Mouse (Mus musculus) megakaryocyte-erythroid progenitor cell, adult 5-6 weeks (primary cell): ENCODE data around the gene Dip2c. TPM values are rescaled to one million over a fixed set of nuclear protein-coding genes. Genes with fewer than 3 reads are reported as not detected.
A peak's percentile ranks its signal among the peaks of the same experiment; 100 is the strongest.

Experiments used
- ATAC-seq: replicated peaks from 2 replicates; pipeline ENCODE4 v1.8.0; 2016; ENCODE audit warnings: mild to moderate bottlenecking, inconsistent platforms; ENCODE audit not compliant: severe bottlenecking, poor library complexity, low FRiP score, low TSS enrichment
- total RNA-seq, 2 experiments: library from RNA; stranded (forward) in 1 of 2; stranded (reverse) in 1 of 2; fragments of 200-1000, 215-1000 nt in 1 of 2; fragments of >200 nt in 1 of 2; fragmentation: Nextera tagmentation in 1 of 2; gene quantifications; 2 replicates each; pipeline ENCODE4 v1.2.3; 2014 to 2017

Dip2c gene
- 1.0 and 2.4 TPM in 2 replicates for total RNA-seq (2014; fragmentation: Nextera tagmentation)
- total RNA-seq (2017) = 1.2 and 2.3 TPM in 2 replicates

GRCm38 (mm10) chr13:9276322-9276855, at the start of gene Dip2c:
Gene Dip2c, plus strand, starts transcription at chr13:9276528.
- ATAC-seq = peak; percentile 97

- no peak for ATAC-seq
Observed at GRCm38 (mm10) chr13:9227078-9227477, 49.2 kb upstream of the Dip2c start.

- peak; percentile 93 for ATAC-seq
Observed at GRCm38 (mm10) chr13:9237495-9237894, 38.8 kb upstream of the Dip2c start.

GRCm38 (mm10) chr13:9239127-9239526, 37.2 kb upstream of the Dip2c start:
- no peak for ATAC-seq

DNA sequence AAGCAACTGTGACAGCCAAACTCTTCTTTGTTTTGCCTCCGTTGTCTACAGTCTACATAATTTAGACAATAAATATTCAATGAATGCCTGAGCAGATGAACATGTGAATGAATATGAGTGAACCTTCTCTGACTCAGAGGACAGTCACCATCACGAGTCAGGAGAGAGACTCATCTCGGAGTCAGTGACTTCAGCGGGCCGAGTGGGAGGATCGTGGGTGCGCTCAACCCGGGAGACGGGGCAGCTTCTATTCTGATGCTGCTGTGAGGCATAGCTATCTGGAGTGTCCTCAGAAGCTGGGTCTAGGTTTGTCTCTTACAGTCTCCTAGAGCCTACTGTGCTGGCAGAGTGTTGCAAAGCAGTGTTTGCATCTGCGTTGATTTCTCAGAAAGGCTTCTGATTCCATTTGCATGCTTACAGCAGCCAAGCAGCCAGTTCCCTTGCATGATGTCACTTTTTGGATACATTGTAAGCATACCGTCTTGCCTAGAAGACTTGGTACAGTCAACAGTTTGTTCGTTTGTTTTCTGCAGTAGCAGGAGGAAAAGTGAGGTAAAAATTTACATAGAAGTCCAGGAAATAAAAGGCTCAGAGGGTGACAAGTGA, 36.6 kb upstream of the Dip2c start:
- ATAC-seq = no peak

- ATAC-seq = no peak
Observed at GRCm38 (mm10) chr13:9261748-9262147, 14.6 kb upstream of the Dip2c start.

DNA sequence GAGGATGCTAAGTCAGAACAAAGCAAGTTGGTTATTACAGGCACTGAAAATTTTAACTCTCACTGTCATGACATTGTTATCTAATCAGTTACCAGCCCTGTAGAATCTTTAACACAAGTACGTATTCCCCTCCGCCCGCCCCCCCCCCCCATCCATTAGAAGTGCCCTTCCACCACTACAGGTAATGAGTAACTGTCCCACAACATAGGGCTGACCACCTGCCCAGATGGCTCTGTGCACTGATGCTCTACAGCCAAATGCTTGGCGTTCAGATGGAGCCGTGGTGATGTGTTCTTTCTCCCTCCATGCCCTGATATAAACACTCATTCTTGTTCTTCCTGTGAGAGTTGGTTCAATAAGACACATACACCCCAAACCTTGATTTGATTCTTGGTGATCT, 10.8 kb upstream of the Dip2c start:
- no peak for ATAC-seq

- peak; percentile 14; the same call in 1 of the 2 replicates for ATAC-seq
Observed at GRCm38 (mm10) chr13:9276856-9277620, 710 bp downstream of the Dip2c start.

- 0 out of 2 replicates have a peak, but pooled peaks have one; percentile 16 for ATAC-seq
Observed at GRCm38 (mm10) chr13:9277621-9277960, 1.3 kb downstream of the Dip2c start.

- no peak for ATAC-seq
Observed at GRCm38 (mm10) chr13:9278636-9279035, 2.3 kb downstream of the Dip2c start.

DNA sequence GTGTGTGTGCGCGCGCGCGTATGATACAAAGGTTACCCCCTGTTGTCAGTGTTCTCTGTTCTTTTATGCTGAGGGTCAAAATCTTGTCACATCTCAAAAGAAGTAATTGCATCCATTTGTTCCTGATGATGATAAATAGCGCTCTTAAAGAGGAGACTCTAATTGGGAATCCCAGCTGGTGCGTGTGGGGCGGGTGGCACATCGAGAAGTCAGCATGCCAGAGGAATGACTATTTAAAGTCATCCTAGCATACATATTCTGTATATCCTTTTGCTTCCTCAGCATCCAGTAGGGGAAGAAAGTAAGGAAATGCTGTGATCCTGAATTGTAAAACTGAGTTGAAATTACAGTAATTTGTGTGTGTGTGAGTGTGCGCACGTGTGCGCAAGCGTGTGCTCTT, 6.7 kb downstream of the Dip2c start:
- no peak for ATAC-seq

- ATAC-seq = no peak
Observed at GRCm38 (mm10) chr13:9289916-9290315, 13.6 kb downstream of the Dip2c start.

DNA sequence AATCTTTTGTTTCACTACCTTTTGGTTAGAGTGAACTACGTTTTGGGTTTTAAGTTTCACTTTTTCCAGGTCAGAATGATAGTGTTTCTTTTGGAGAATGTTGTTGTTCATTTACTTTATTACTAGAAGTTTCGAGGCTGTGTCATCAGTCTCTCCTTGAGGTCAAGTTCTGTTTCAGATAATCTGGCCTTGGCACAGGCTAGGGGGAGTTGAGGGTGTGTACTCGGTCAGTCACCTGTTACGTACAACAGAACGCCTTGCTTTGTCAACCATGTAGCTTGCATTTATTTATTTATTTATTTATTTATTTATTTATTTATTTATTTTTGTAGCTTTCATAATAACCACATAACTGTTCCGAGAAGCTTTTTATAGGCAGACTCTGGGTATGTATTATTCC, 20.0 kb downstream of the Dip2c start:
- no peak for ATAC-seq

GRCm38 (mm10) chr13:9297266-9297665, 20.9 kb downstream of the Dip2c start:
- ATAC-seq = no peak

- ATAC-seq = no peak
Observed at GRCm38 (mm10) chr13:9297689-9298088, 21.4 kb downstream of the Dip2c start.

DNA sequence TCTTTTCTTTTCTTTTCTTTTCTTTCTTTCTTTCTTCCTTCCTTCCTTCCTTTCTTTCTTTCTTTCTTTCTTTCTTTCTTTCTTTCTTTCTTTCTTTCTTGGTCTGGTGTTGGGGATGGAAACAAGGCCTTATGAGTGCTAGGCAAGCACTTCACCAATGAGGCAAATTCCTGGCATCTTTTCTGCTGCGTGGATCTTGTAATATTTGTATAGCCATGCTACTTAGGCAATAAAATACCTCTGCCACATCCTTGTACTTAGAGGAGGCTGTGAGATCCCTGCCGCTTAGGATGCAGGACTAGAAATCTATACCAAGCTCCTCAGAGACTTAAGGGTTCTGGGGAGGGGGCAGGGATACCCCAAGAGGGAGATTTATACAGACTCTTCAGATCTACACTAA, 23.3 kb downstream of the Dip2c start:
- ATAC-seq = no peak

DNA sequence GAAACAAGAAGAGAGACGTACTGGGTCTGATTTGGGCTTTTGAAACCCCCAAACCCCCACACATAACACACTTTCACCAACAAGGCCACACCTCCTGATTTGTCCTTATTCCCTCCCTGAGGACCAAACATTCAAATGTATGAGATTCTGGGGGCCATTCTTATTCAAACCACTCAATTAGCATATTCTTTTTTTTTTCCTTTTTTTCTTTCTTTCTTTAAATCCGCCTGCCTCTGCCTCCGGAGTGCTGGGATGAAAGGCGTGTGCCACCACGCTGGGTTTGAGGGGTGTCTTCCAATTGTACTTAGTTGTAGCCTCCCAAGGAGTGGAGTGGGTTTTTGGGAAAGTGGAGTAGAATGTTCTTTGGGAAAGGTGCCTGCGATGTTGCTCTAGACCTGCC, 32.5 kb downstream of the Dip2c start:
- no peak for ATAC-seq

GRCm38 (mm10) chr13:9310806-9311205, 34.5 kb downstream of the Dip2c start:
- ATAC-seq = no peak

DNA sequence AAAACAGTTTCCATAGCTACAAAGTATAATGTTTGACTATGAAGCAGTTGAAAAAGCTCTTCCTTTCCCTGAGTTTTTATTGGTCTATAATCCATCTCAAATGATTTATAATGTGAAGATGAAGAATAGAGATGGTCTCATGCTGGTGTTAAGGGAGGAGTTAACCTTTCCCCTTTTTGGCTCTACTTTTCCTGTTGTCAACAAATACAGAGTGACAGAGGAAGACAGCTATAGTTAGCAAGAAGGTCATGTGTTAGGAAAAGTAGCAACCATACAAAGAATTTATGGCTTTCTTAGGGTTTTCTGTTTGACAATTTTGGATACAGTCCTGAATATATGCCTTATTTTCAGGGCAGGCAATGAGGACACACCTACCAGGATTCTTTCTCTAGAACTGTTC, 36.6 kb downstream of the Dip2c start:
- ATAC-seq = no peak

GRCm38 (mm10) chr13:9314099-9314712, 37.9 kb downstream of the Dip2c start:
- no peak for ATAC-seq
